Mouse (Mus musculus) forebrain, embryonic 14.5 days (tissue): ENCODE data around the gene Cc2d2a. TPM values are rescaled to one million over a fixed set of nuclear protein-coding genes. Genes with fewer than 3 reads are reported as not detected.

Source experiments
- ATAC-seq: fragments of 200-750 bp; cut with Nextera tagmentation; 2 replicates; pipeline ENCODE4 v1.8.0; 2017; ENCODE audit warnings: mild to moderate bottlenecking, moderate library complexity
- DNase-seq: peaks from one replicate; pipeline ENCODE4 v3.0.0-alpha.2; 2015; ENCODE audit warnings: low spot score
- H3K27ac ChIP-seq: fragments of 300-500 bp; sonication (generic); 2 replicates; pipeline ENCODE4 v1.5.1; 2014; ENCODE audit warnings: low read depth, mild to moderate bottlenecking, control low read depth, low read length, moderate library complexity
- H3K27me3 ChIP-seq: fragments of 300-500 bp; sonication (generic); replicated peaks from 2 replicates; pipeline ENCODE4 v1.6.1; 2014; ENCODE audit warnings: low read length, control low read depth, mixed read lengths; ENCODE audit not compliant: control insufficient read depth, insufficient read depth
- H3K36me3 ChIP-seq: fragments of 300-500 bp; sonication (generic); 2 replicates; pipeline ENCODE4 v1.6.1; 2014; ENCODE audit warnings: low read length, control low read depth; ENCODE audit not compliant: control insufficient read depth, insufficient read depth
- H3K4me1 ChIP-seq: fragments of 300-500 bp; sonication (generic); 2 replicates; pipeline ENCODE4 v1.6.1; 2014; ENCODE audit warnings: antibody characterized with exemption, low read length, control low read depth; ENCODE audit not compliant: control insufficient read depth, insufficient read depth
- H3K4me2 ChIP-seq: fragments of 300-500 bp; sonication (generic); 2 replicates; pipeline ENCODE4 v1.6.1; 2014; ENCODE audit warnings: mild to moderate bottlenecking, control low read depth, low read length
- H3K4me3 ChIP-seq: fragments of 300-500 bp; sonication (generic); 2 replicates; pipeline ENCODE4 v1.5.1; 2014; ENCODE audit warnings: low read depth, low read length, control low read depth
- H3K9ac ChIP-seq: fragments of 300-500 bp; sonication (generic); 2 replicates; pipeline ENCODE4 v1.6.1; 2014; ENCODE audit warnings: mild to moderate bottlenecking, low read length, control low read depth, moderate library complexity
- H3K9me3 ChIP-seq: fragments of 300-500 bp; sonication (generic); replicated peaks from 2 replicates; pipeline ENCODE4 v1.6.1; 2016; ENCODE audit warnings: low read length, control low read depth, mixed read lengths; ENCODE audit not compliant: control insufficient read depth
- WGBS: fragments of 180-500 bp; shearing (Covaris S2); extraction: QIAGEN DNeasy Blood & Tissue Kit; methylation state at CpG from one replicate; pipeline ENCODE4 v1.1.7; 2014; 5-methylcytosine and 5-hydroxymethylcytosine counted together
- polyA plus RNA-seq: library from polyadenylated mRNA; unstranded; fragments of >200 nt; fragmentation: Nextera tagmentation; extraction: Ambion mirVana; gene quantifications from 2 replicates; pipeline ENCODE4 v1.2.1, GENCODE M21; 2014

The Cc2d2a gene
- 5.8 and 7.7 TPM in 2 replicates for polyA plus RNA-seq

GRCm38 (mm10) chr5:43661997-43662961, at the start of gene Cc2d2a:
Cc2d2a (plus strand) TSS chr5:43662346.
- Histone ChIP-seq H3K4me2 (peak within 1 kb of the TSS; percentile 56), H3K9ac (peak within 1 kb of the TSS; percentile 58), H3K36me3 (no peaks in the 10 kb centered on the region), H3K27ac (peak within 1 kb of the TSS; percentile 77), H3K4me1 (peaks cover 20% of the 10 kb centered on the region), H3K9me3 (no peaks in the 10 kb centered on the region), H3K4me3 (peak within 1 kb of the TSS; percentile 28), H3K27me3 (no peaks in the 10 kb centered on the region)
- peak; percentile 70 for DNase-seq
- ATAC-seq = peak; percentile 77
- WGBS = 6% methylated on average over 19 of the region's 19 CpGs

DNA sequence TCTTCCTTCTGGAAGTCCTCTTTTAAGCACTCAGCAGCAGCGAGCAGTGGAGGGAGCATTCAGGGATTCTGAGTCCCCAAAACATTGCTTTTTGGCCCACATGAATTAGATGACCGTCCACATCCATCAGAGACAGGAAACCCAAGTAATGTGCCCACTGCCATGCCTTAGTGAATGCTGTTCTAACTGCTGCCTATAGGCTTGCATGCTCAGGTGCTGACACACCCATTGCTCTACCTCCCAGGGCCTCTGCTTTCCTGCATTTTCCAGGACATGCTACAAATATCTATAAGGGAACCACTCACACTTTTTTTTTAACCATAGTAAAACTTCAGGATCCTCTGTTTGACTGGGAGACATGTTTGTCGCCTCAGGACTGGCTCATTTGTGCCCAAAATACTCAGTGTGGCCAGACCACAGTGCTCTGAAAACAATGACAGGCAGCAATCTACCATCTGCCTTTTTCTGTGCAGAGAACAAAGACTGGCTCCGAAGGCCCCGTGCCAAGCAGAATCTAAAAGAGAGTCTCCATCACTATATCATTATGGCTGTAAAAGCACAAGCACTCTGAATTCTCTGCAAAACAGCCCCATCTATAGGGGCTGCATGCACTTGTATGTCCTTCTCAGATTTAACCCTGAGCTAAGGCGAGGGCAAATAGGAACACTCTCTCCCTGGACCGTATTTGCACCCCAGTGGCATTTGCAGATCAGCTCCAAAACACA, 40.4 kb upstream of the Cc2d2a start:
- H3K36me3 ChIP-seq = no peaks in the 10 kb centered on the region
- DNase-seq (peak; percentile 72), ATAC-seq (peak; percentile 89)
- no peaks in the 10 kb centered on the region for H3K9me3 ChIP-seq
- no peak overlapping the region for H3K4me2 ChIP-seq
- peaks cover 7% of the 10 kb centered on the region for H3K4me1 ChIP-seq
- WGBS = 54% methylated on average over 7 of the region's 7 CpGs
- H3K4me3 ChIP-seq = no peak overlapping the region
- no peaks in the 10 kb centered on the region for H3K27me3 ChIP-seq
- 0 out of 2 replicates have a peak overlapping the region, but pooled peaks have one; percentile 27 for H3K27ac ChIP-seq
- H3K9ac ChIP-seq = no peak overlapping the region

DNA sequence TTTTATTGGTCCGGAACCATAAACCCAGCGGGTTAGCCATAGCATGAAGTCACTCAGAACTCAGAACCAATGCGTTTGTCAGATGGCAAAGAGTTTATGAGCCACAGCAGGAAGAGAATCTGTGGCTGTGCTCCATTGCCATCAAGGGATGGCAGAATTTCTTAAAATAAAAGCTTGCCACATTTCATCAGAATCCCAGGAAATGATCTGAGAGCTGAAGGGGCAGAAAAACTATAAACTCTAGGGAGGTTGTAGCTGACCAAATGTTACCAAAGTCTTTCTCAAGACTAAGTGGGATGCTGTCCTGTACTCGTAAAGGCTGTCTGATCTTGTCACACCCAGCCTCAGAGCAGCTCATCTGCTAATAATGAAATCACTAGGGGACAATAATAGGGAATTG, 36.7 kb upstream of the Cc2d2a start:
- 89% methylated on average over 4 of the region's 4 CpGs for WGBS
- ATAC-seq = no peak
- no peak overlapping the region for H3K27ac ChIP-seq
- H3K36me3 ChIP-seq = no peaks in the 10 kb centered on the region
- H3K9ac ChIP-seq = no peak overlapping the region
- H3K4me2 ChIP-seq = no peak overlapping the region
- no peak for DNase-seq
- H3K27me3 ChIP-seq = no peaks in the 10 kb centered on the region
- peaks cover 7% of the 10 kb centered on the region for H3K4me1 ChIP-seq
- H3K9me3 ChIP-seq = no peaks in the 10 kb centered on the region
- no peak overlapping the region for H3K4me3 ChIP-seq

GRCm38 (mm10) chr5:43634071-43634601, 28.0 kb upstream of the Cc2d2a start:
- no peaks in the 10 kb centered on the region for H3K4me1 ChIP-seq
- no peak overlapping the region for H3K9ac ChIP-seq
- no peak overlapping the region for H3K4me2 ChIP-seq
- no peaks in the 10 kb centered on the region for H3K9me3 ChIP-seq
- no peaks in the 10 kb centered on the region for H3K27me3 ChIP-seq
- DNase-seq (no peak), ATAC-seq (peak; percentile 34; the same call in 1 of the 2 replicates)
- no peak overlapping the region for H3K4me3 ChIP-seq
- no peaks in the 10 kb centered on the region for H3K36me3 ChIP-seq
- no peak overlapping the region for H3K27ac ChIP-seq
- WGBS = 85% methylated on average over 5 of the region's 5 CpGs

DNA sequence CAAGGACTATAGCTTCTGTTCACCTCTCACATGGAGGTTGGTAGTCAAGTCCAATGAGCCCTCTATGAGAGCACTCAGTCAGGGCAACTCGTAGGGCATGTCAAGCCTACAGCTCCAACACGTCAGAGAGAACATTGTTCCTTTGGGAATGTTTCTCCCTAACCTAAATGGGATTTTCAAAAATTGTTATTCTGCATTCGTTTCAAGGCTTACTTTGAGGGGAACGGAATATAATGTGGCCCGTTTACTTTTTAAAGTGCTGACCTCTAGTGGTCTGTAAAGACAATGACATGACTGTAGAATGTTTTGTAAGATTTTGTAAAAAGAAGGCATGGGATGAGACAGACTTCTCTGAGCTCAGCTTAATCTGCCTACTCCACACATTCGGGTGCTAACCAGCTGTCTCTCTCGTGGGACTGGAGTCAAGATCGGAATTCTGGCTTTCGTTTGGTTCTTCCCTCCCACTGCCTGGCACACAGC, 27.5 kb upstream of the Cc2d2a start:
- ATAC-seq = peak; percentile 86
- Histone ChIP-seq H3K4me1 (no peaks in the 10 kb centered on the region), H3K4me3 (no peak overlapping the region), H3K4me2 (no peak overlapping the region), H3K27ac (no peak overlapping the region), H3K9me3 (no peaks in the 10 kb centered on the region), H3K27me3 (no peaks in the 10 kb centered on the region), H3K9ac (no peak overlapping the region), H3K36me3 (no peaks in the 10 kb centered on the region)
- 33% methylated on average over 9 of the region's 9 CpGs for WGBS
- peak; percentile 78 for DNase-seq

DNA sequence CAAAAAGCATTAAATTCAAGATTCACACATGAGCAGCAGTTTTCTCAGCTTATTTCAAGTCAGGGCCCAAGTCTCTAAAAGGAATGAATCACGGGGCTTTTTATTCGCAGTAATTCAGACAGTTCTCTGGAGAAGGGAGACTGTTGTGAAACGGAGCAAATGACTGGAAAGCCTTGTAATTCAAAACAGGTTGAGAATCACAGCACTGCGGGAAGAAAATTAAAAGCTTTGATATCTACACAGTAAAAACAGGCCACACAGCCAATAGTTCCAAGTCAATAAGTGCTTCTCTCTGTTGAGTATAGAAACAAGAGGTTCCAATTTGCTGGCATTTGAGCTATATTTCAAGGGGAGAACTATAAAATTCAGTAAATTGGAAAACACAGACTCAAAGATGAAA, 17.1 kb upstream of the Cc2d2a start:
- Histone ChIP-seq H3K36me3 (no peaks in the 10 kb centered on the region), H3K27me3 (no peaks in the 10 kb centered on the region), H3K27ac (no peak overlapping the region), H3K9ac (no peak overlapping the region), H3K4me1 (no peaks in the 10 kb centered on the region), H3K9me3 (no peaks in the 10 kb centered on the region), H3K4me3 (no peak overlapping the region), H3K4me2 (no peak overlapping the region)
- ATAC-seq = no peak
- WGBS = 60% methylated on average over 4 of the region's 4 CpGs
- DNase-seq = no peak

- Histone ChIP-seq H3K4me1 (no peaks in the 10 kb centered on the region), H3K27me3 (no peaks in the 10 kb centered on the region), H3K4me3 (no peak overlapping the region), H3K27ac (no peak overlapping the region), H3K4me2 (no peak overlapping the region), H3K9ac (no peak overlapping the region), H3K36me3 (no peaks in the 10 kb centered on the region), H3K9me3 (no peaks in the 10 kb centered on the region)
- ATAC-seq = no peak
- DNase-seq = no peak
- 84% methylated on average over 12 of the region's 12 CpGs for WGBS
These were observed 14.9 kb upstream of the Cc2d2a start for GRCm38 (mm10) chr5:43647098-43647774.

DNA sequence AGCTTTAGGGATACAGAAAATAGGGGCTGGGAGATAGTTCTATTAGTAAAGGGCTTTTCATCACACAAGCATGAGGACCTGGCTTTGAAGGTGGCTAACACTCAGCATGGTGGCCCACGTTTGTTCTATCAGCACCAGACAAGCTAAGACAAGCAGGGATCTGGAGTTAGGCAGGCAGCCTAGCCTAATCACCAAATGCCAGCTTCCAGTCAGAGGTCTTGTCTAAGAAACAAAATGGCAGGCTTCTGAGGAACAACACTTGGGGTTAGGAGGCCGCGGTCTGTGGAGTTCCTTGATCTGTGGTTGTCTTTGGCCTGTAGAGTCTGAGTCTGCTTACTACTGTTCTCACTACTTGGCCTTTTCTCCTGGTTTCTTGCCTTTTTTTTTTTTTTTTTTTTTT, 648 bp upstream of the Cc2d2a start:
- no peak for ATAC-seq
- Histone ChIP-seq H3K27ac (no peak overlapping the region), H3K9ac (no peak overlapping the region), H3K4me1 (peaks cover 20% of the 10 kb centered on the region), H3K9me3 (no peaks in the 10 kb centered on the region), H3K4me3 (no peak overlapping the region), H3K4me2 (peak overlapping the region; percentile 56; the same call in 1 of the 2 replicates), H3K36me3 (no peaks in the 10 kb centered on the region), H3K27me3 (no peaks in the 10 kb centered on the region)
- DNase-seq = no peak
- WGBS = 86% methylated on average over 3 of the region's 3 CpGs
